Mouse (Mus musculus) MEL (cell line): ENCODE measurements around the gene Frmd4a. TPM values are rescaled to one million over a fixed set of nuclear protein-coding genes. Genes with fewer than 3 reads are reported as not detected.

Experiments
- DNase-seq: peaks from one replicate; pipeline ENCODE4 v3.0.0; 2011; ENCODE audit warnings: low read depth, low spot score
- H3K27ac ChIP-seq: 2 replicates; pipeline ENCODE4 v1.5.1; 2012; ENCODE audit warnings: low read depth, mild to moderate bottlenecking, control low read depth, low read length, moderate library complexity; ENCODE audit not compliant: control insufficient read depth
- H3K27me3 ChIP-seq, 2 experiments: fragments of 150-350 bp in 1 of 2; sonication (generic) in 1 of 2; 2 replicates each; pipeline ENCODE4 v1.6.1; 2012; ENCODE audit warnings: low read length in 2 of 2, mild to moderate bottlenecking in 2 of 2, improper control_type of control experiment in 1 of 2, moderate library complexity in 1 of 2; ENCODE audit not compliant: insufficient read depth in 2 of 2, control insufficient read depth in 1 of 2
- H3K36me3 ChIP-seq, 2 experiments: 2 replicates each; pipeline ENCODE4 v1.6.1; 2012 to 2014; ENCODE audit warnings: low read length in 2 of 2, improper control_type of control experiment in 1 of 2, inconsistent platforms in 1 of 2, mild to moderate bottlenecking in 1 of 2; ENCODE audit not compliant: insufficient read depth in 2 of 2, control insufficient read depth in 1 of 2
- H3K4me1 ChIP-seq, 2 experiments: fragments of 150-350 bp in 1 of 2; sonication (generic) in 1 of 2; 2 replicates each; pipeline ENCODE4 v1.6.1; 2012; ENCODE audit warnings: low read length in 2 of 2, improper control_type of control experiment in 1 of 2, mild to moderate bottlenecking in 1 of 2; ENCODE audit not compliant: insufficient read depth in 2 of 2, control insufficient read depth in 1 of 2
- H3K4me3 ChIP-seq, 2 experiments: fragments of 150-350 bp in 1 of 2; sonication (generic) in 1 of 2; 2 replicates each; pipeline ENCODE4 v1.5.1; 2012; ENCODE audit warnings: low read depth in 2 of 2, low read length in 2 of 2, mild to moderate bottlenecking in 2 of 2, moderate library complexity in 2 of 2, control low read depth in 1 of 2, improper control_type of control experiment in 1 of 2; ENCODE audit not compliant: control insufficient read depth in 1 of 2, insufficient read depth in 1 of 2
- H3K79me2 ChIP-seq: 2 replicates; pipeline ENCODE4 v1.6.1; 2012; ENCODE audit warnings: mild to moderate bottlenecking, low read length, moderate library complexity; ENCODE audit not compliant: control insufficient read depth, poor library complexity, insufficient read depth
- H3K9ac ChIP-seq: 2 replicates; pipeline ENCODE4 v1.6.1; 2012; ENCODE audit warnings: low read depth, mild to moderate bottlenecking, control low read depth, low read length, moderate library complexity; ENCODE audit not compliant: control insufficient read depth, poor library complexity, severe bottlenecking
- H3K9me3 ChIP-seq: fragments of 150-350 bp; sonication (generic); replicated peaks from 2 replicates; pipeline ENCODE4 v1.6.1; 2012; ENCODE audit warnings: mild to moderate bottlenecking, low read length, improper control_type of control experiment, moderate library complexity; ENCODE audit not compliant: insufficient read depth
- CHD2 ChIP-seq: IDR thresholded peaks from 2 replicates; pipeline ENCODE4 v1.6.1; 2011; ENCODE audit warnings: low read length, improper control_type of control experiment
- ELF1 ChIP-seq: IDR thresholded peaks from 2 replicates; pipeline ENCODE4 v1.6.1; 2014; ENCODE audit warnings: low read depth, mild to moderate bottlenecking, inconsistent platforms, low read length, improper control_type of control experiment, moderate library complexity
- ETS1 ChIP-seq: IDR thresholded peaks from 2 replicates; pipeline ENCODE4 v1.6.1; 2012; ENCODE audit warnings: low read depth, mild to moderate bottlenecking, inconsistent platforms, low read length, improper control_type of control experiment, moderate library complexity
- GATA1 ChIP-seq: IDR thresholded peaks from 2 replicates; pipeline ENCODE4 v1.6.1; 2011; ENCODE audit warnings: low read depth, low read length, improper control_type of control experiment
- HCFC1 ChIP-seq: IDR thresholded peaks from 2 replicates; pipeline ENCODE4 v1.6.1; 2012; ENCODE audit warnings: low read depth, mild to moderate bottlenecking, inconsistent platforms, low read length, improper control_type of control experiment, moderate library complexity
- KAT2A ChIP-seq: conservative IDR thresholded peaks from 2 replicates; pipeline ENCODE4 v1.6.1; 2012; ENCODE audit warnings: low read depth, low read length, improper control_type of control experiment, inconsistent platforms
- MAFK ChIP-seq: IDR thresholded peaks from 2 replicates; pipeline ENCODE4 v1.6.1; 2011; ENCODE audit warnings: low read depth, mild to moderate bottlenecking, low read length, improper control_type of control experiment, borderline replicate concordance
- MAX ChIP-seq: IDR thresholded peaks from 2 replicates; pipeline ENCODE4 v1.6.1; 2011; ENCODE audit warnings: low read length, improper control_type of control experiment
- MEF2A ChIP-seq: IDR thresholded peaks from 2 replicates; pipeline ENCODE4 v1.6.1; 2014; ENCODE audit warnings: low read depth, mild to moderate bottlenecking, inconsistent platforms, low read length, improper control_type of control experiment; ENCODE audit not compliant: poor library complexity, insufficient replicate concordance, severe bottlenecking; ENCODE audit errors: extremely low read depth
- MYB ChIP-seq: IDR thresholded peaks from 2 replicates; pipeline ENCODE4 v1.6.1; 2011; ENCODE audit warnings: mild to moderate bottlenecking, low read depth, low read length, improper control_type of control experiment
- POLR2A ChIP-seq, 2 experiments: IDR thresholded peaks; 2 replicates each; pipeline ENCODE4 v1.6.1; 2011 to 2012; ENCODE audit warnings: low read length in 2 of 2, mild to moderate bottlenecking in 2 of 2, control low read depth in 1 of 2, improper control_type of control experiment in 1 of 2, low read depth in 1 of 2, moderate library complexity in 1 of 2; ENCODE audit not compliant: control insufficient read depth in 1 of 2, insufficient read depth in 1 of 2, poor library complexity in 1 of 2
- POLR2AphosphoS5 ChIP-seq: IDR thresholded peaks from 2 replicates; pipeline ENCODE4 v1.6.1; 2012; ENCODE audit warnings: low read depth, borderline replicate concordance, mild to moderate bottlenecking, inconsistent platforms, low read length, moderate library complexity, mixed read lengths
- SIN3A ChIP-seq: IDR thresholded peaks from 2 replicates; pipeline ENCODE4 v1.6.1; 2012; ENCODE audit warnings: low read length, improper control_type of control experiment, inconsistent platforms
- SMC3 ChIP-seq: IDR thresholded peaks from 2 replicates; pipeline ENCODE4 v1.6.1; 2011; ENCODE audit warnings: low read depth, low read length, improper control_type of control experiment
- TAL1 ChIP-seq: IDR thresholded peaks from 2 replicates; pipeline ENCODE4 v1.6.1; 2012; ENCODE audit warnings: mild to moderate bottlenecking, inconsistent platforms, low read length, moderate library complexity, mixed read lengths
- TBP ChIP-seq: IDR thresholded peaks from 2 replicates; pipeline ENCODE4 v1.8.0; 2011; ENCODE audit warnings: low read depth, low read length, improper control_type of control experiment
- TCF12 ChIP-seq: IDR thresholded peaks from 2 replicates; pipeline ENCODE4 v1.6.1; 2014; ENCODE audit warnings: low read depth, mild to moderate bottlenecking, inconsistent platforms, low read length, improper control_type of control experiment, moderate library complexity
- UBTF ChIP-seq: IDR thresholded peaks from 2 replicates; pipeline ENCODE4 v1.6.1; 2012; ENCODE audit warnings: low read depth, mild to moderate bottlenecking, inconsistent platforms, low read length, improper control_type of control experiment, moderate library complexity, borderline replicate concordance; ENCODE audit not compliant: insufficient read depth
- ZKSCAN1 ChIP-seq: IDR thresholded peaks from 2 replicates; pipeline ENCODE4 v1.6.1; 2012; ENCODE audit warnings: low read depth, mild to moderate bottlenecking, inconsistent platforms, low read length, improper control_type of control experiment, moderate library complexity
- ZMIZ1 ChIP-seq: IDR thresholded peaks from 2 replicates; pipeline ENCODE4 v1.6.1; 2012; ENCODE audit warnings: low read depth, mild to moderate bottlenecking, inconsistent platforms, low read length, improper control_type of control experiment, moderate library complexity
- ZNF384 ChIP-seq: IDR thresholded peaks from 2 replicates; pipeline ENCODE4 v1.6.1; 2012; ENCODE audit warnings: low read depth, mild to moderate bottlenecking, inconsistent platforms, low read length, improper control_type of control experiment
- polyA plus RNA-seq, 2 experiments: library from polyadenylated mRNA; stranded (reverse) in 1 of 2; unstranded in 1 of 2; fragments of >175 nt in 1 of 2; fragments of >200 nt in 1 of 2; gene quantifications; 2 replicates each; pipeline versions ENCODE4 v1.2.1 to v1.2.4; 2012; ENCODE audit warnings: low replicate concordance in 2 of 2, low read depth in 1 of 2; ENCODE audit not compliant: insufficient read length in 2 of 2, insufficient read depth in 1 of 2, missing spikeins in 1 of 2
- total RNA-seq: library from RNA; depleted of rRNA; stranded (reverse); fragments of 300-350 nt; gene quantifications from 2 replicates; pipeline ENCODE4 v1.2.3, GENCODE M21; 2012

Frmd4a gene
- total and polyA plus RNA-seq, 3 experiments: 6.4 to 14.4 TPM; not detected in 1

- Histone ChIP-seq H3K36me3 (peaks cover 0 to 5% of the 10 kb centered on the region in 2 experiments; a peak in 2 of 4 replicates), H3K27ac (no peak overlapping the region), H3K79me2 (no peaks in the 10 kb centered on the region), H3K9ac (no peak overlapping the region), H3K4me3 (no peak overlapping the region), H3K4me1 (peaks cover 0 to 5% of the 10 kb centered on the region in 2 experiments; a peak in 1 of 4 replicates), H3K27me3 (peaks cover 0 to 2% of the 10 kb centered on the region in 2 experiments; a peak in 1 of 4 replicates), H3K9me3 (no peaks in the 10 kb centered on the region)
- TF ChIP-seq MYB (no peak), POLR2A (IDR thresholded peaks at IDR 0.05; ENCODE audit: control insufficient read depth in 1 of 2, insufficient read depth in 1 of 2, low read depth in 1 of 2, low read length in 2 of 2, poor library complexity in 1 of 2) (no peak), ZNF384 (no peak), ZKSCAN1 (no peak), MAFK (no peak), ZMIZ1 (no peak), CHD2 (no peak), TBP (no peak), TAL1 (no peak), SIN3A (no peak)
- DNase-seq: no peak
These were observed 486.9 kb downstream of the Frmd4a start for GRCm38 (mm10) chr2:4504413-4504812.

DNA sequence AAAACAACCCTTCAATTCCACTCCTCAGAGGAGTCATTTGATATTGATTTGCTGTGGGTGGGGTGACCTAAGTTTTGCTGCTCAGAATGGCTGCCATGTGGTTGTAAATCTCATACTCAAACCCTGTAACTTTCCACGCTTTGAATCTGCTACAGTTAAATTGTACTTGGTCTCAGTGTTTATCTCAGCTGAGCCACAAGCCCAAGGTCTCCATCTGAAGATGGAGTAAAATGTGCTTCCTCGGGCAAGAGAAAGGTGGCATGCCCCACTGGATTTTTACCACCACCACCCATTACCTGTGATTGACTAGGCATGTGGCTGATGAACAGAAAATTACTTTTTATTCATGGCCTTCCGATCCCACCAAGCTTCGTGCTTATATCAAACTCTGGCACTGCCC is 488.2 kb downstream of the Frmd4a start:
- Histone ChIP-seq H3K79me2 (no peaks in the 10 kb centered on the region), H3K27me3 (peaks cover 0 to 2% of the 10 kb centered on the region in 2 experiments; a peak in 1 of 4 replicates), H3K4me1 (peaks cover 0 to 9% of the 10 kb centered on the region in 2 experiments; a peak in 3 of 4 replicates), H3K4me3 (no peak overlapping the region), H3K27ac (no peak overlapping the region), H3K36me3 (peaks cover 0 to 6% of the 10 kb centered on the region in 2 experiments; a peak in 2 of 4 replicates), H3K9me3 (no peaks in the 10 kb centered on the region), H3K9ac (no peak overlapping the region)
- TF ChIP-seq ELF1: no peak
- no peak for TF ChIP-seq GATA1
- no peak for TF ChIP-seq ETS1
- TF ChIP-seq POLR2A (IDR thresholded peaks at IDR 0.05; ENCODE audit: control insufficient read depth in 1 of 2, insufficient read depth in 1 of 2, low read depth in 1 of 2, low read length in 2 of 2, poor library complexity in 1 of 2): no peak
- TF ChIP-seq MYB: no peak
- no peak for TF ChIP-seq TCF12
- TF ChIP-seq TBP: no peak
- no peak for TF ChIP-seq UBTF
- TF ChIP-seq SMC3: no peak
- TF ChIP-seq POLR2AphosphoS5: no peak
- no peak for TF ChIP-seq HCFC1
- no peak for TF ChIP-seq MAX
- no peak for TF ChIP-seq MEF2A
- TF ChIP-seq KAT2A: no peak
- DNase-seq: no peak
